Mouse (Mus musculus): ENCODE measurements around the gene Gm11992. TPM values are rescaled to one million over a fixed set of nuclear protein-coding genes. Genes with fewer than 3 reads are reported as not detected.

Gene Gm11992
- not detected for total RNA-seq (2021)
- long read RNA-seq, experiment 1, result 0 reads
- long read RNA-seq, experiment 2, result 0 reads

GRCm38 (mm10) chr11:9048011-9048702 lies at the start of gene Gm11992:
TSS of gene Gm11992 (plus strand) at chr11:9048594.
- DNase-seq (ENCODE audit: low spot score), result peak; percentile 72

GRCm38 (mm10) chr11:9008761-9009160 lies 39.6 kb upstream of the Gm11992 start:
- no peak for DNase-seq (ENCODE audit: low spot score)

GRCm38 (mm10) chr11:9010416-9010815 lies 38.0 kb upstream of the Gm11992 start:
- DNase-seq (ENCODE audit: low spot score), result peak; percentile 22

- peak; percentile 88 for DNase-seq (ENCODE audit: low spot score)
Observed at GRCm38 (mm10) chr11:9010853-9011339, 37.5 kb upstream of the Gm11992 start, which contains the start of gene Hus1. TSS of gene Hus1 (minus strand) at chr11:9011191.

- no peak for DNase-seq (ENCODE audit: low spot score)
Observed at GRCm38 (mm10) chr11:9011348-9011747, 37.0 kb upstream of the Gm11992 start.

- no peak for DNase-seq (ENCODE audit: low spot score)
Observed at GRCm38 (mm10) chr11:9014740-9015139, 33.7 kb upstream of the Gm11992 start.

GRCm38 (mm10) chr11:9018491-9019267 lies 29.7 kb upstream of the Gm11992 start:
- no peak for DNase-seq (ENCODE audit: low spot score)

- no peak for DNase-seq (ENCODE audit: low spot score)
Observed at GRCm38 (mm10) chr11:9020207-9020606, 28.2 kb upstream of the Gm11992 start.

GRCm38 (mm10) chr11:9024782-9025181 lies 23.6 kb upstream of the Gm11992 start:
- DNase-seq (ENCODE audit: low spot score), result no peak

GRCm38 (mm10) chr11:9025211-9025610 lies 23.2 kb upstream of the Gm11992 start:
- DNase-seq (ENCODE audit: low spot score), result no peak

- DNase-seq (ENCODE audit: low spot score), result no peak
Observed at GRCm38 (mm10) chr11:9031530-9031929, 16.9 kb upstream of the Gm11992 start.

- DNase-seq (ENCODE audit: low spot score), result no peak
Observed at GRCm38 (mm10) chr11:9046546-9046945, 1.8 kb upstream of the Gm11992 start.

- no peak for DNase-seq (ENCODE audit: low spot score)
Observed at GRCm38 (mm10) chr11:9047044-9047443, 1.4 kb upstream of the Gm11992 start.

GRCm38 (mm10) chr11:9048703-9049060 lies 288 bp downstream of the Gm11992 start, which contains the start of gene Sun3:
TSS of gene Sun3 (minus strand) at chr11:9048991.
- no peak for DNase-seq (ENCODE audit: low spot score)

- no peak for DNase-seq (ENCODE audit: low spot score)
Observed at GRCm38 (mm10) chr11:9050241-9050640, 1.8 kb downstream of the Gm11992 start.

GRCm38 (mm10) chr11:9051895-9052294 lies 3.5 kb downstream of the Gm11992 start:
- no peak for DNase-seq (ENCODE audit: low spot score)

GRCm38 (mm10) chr11:9056937-9057336 lies 8.5 kb downstream of the Gm11992 start:
- DNase-seq (ENCODE audit: low spot score), result no peak

GRCm38 (mm10) chr11:9057711-9058110 lies 9.3 kb downstream of the Gm11992 start:
- no peak for DNase-seq (ENCODE audit: low spot score)

- no peak for DNase-seq (ENCODE audit: low spot score)
Observed at GRCm38 (mm10) chr11:9060029-9060428, 11.6 kb downstream of the Gm11992 start.

GRCm38 (mm10) chr11:9060484-9060883 lies 12.1 kb downstream of the Gm11992 start:
- DNase-seq (ENCODE audit: low spot score), result no peak

GRCm38 (mm10) chr11:9076444-9076843 lies 28.1 kb downstream of the Gm11992 start:
- DNase-seq (ENCODE audit: low spot score), result no peak

- DNase-seq (ENCODE audit: low spot score), result no peak
Observed at GRCm38 (mm10) chr11:9113189-9113588, 64.8 kb downstream of the Gm11992 start.

Measured in gastrocnemius, adult 18-20 months (tissue).